Mouse (Mus musculus) ovary, adult 10 weeks (tissue): ENCODE data around the gene Fam8a1. TPM values are rescaled to one million over a fixed set of nuclear protein-coding genes. Genes with fewer than 3 reads are reported as not detected.

Source experiments
- polyA plus RNA-seq: library from polyadenylated mRNA; stranded (reverse); fragments of 350-450 nt; fragmentation: Illumina TruSeq; extraction: RNeasy Lipid Tissue Mini Kit (QIAGEN cat#74804); gene quantifications from one replicate; pipeline ENCODE4 v1.2.3, GENCODE M21; 2014

Gene Fam8a1
- polyA plus RNA-seq = 247 TPM

DNA sequence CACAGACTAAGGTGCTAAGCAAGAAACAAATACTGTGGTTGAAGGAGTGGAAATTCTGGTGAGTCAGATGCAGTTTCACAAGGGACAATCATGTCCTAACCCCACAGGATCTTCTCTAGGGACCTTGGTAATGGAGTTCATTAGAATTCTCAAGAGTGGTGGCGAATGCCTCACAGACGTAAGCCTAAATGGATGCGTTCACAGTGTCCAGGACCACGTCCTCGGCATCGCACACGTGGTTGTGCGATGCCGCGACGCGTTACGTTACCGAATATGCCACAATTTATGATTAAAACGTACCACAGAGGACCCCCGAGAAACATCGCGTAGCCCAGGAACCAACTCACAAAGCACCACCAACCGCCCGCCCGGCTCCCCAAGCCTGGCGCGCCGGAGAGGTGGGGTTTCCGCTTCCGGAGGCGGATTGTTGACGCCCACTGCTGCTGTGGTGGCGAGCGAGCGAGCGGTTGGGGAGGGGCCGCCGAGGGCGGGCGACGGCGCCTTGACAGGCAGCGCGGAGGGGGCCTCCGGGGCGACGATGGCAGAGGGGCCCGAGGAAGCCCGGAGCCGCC is at the start of gene Fam8a1:
Fam8a1 (plus strand) TSS at position 475 of the 572 bp plus-strand sequence.

Other genes starting within 250 kb of the Fam8a1 start
- 36.1 TPM for gene Cap2, start 167.7 kb upstream of the Fam8a1 start, polyA plus RNA-seq
- gene Nup153, start 58.4 kb downstream of the Fam8a1 start, polyA plus RNA-seq = 169 TPM